Mouse (Mus musculus): ENCODE data around the gene Gm4869.
"Not testable (repeated sequence)": the region's sequence is repeated elsewhere in the genome, so short reads cannot be mapped to it uniquely, and the experiment has no call there.

Gene Gm4869

DNA sequence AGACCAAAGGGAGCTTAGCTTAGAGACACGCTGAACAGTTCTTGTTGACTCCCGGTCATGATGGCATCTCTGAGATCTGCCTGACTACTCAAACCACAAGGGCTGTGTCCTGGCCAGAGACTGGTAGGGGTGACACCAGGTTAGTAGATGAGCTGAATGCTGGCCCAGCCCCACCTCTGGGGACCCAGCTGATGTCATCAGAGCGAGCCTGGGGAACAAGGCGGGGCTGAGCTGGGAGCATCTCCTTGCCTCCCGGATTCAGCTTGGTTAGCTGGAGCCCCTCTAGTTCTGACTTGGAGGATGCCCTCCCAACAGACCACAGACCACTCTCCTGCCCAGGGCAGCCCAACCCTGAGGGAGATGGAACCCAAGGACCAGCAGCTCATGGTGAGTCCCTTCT is at the start of gene Gm4869:
TSS of gene Gm4869 (plus strand) at position 301 of the 400 bp plus-strand sequence.
- DNase-seq, result no peak

DNA sequence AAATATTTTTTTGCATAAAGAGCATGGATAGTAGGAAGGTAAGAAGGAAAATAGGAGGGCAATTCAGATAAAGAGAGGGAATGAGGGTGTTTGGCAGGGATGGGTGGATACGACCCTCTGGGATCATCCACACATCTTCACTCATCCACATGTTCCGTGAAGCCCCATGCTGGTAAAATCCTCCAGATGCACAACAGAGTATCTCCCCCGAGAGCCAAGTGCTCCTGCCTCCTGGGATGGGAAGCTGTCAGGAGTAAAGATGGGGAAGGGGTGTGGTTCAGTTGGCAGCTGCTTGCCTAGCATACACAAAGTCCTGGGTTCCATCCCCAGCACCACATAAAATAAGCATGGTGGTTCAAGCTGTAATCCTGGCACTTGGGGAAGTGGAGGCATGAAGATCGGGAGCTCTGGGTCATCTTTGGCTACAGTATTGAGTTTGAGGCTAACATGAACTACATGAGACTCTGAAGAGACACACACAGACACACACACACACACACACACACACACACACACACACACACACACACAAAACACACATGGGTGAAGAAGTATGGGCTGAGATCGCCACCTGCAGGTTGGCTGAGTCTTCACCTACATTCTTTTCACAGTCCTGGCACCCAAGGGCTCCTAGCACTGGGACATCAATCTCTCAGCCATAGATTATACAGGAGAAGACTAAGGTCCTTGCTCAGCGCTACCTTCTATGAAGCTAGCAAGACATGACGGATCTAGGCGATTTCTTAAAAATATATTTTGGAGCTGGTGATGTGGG is 49.1 kb upstream of the Gm4869 start:
- DNase-seq, result peak; percentile 67

DNA sequence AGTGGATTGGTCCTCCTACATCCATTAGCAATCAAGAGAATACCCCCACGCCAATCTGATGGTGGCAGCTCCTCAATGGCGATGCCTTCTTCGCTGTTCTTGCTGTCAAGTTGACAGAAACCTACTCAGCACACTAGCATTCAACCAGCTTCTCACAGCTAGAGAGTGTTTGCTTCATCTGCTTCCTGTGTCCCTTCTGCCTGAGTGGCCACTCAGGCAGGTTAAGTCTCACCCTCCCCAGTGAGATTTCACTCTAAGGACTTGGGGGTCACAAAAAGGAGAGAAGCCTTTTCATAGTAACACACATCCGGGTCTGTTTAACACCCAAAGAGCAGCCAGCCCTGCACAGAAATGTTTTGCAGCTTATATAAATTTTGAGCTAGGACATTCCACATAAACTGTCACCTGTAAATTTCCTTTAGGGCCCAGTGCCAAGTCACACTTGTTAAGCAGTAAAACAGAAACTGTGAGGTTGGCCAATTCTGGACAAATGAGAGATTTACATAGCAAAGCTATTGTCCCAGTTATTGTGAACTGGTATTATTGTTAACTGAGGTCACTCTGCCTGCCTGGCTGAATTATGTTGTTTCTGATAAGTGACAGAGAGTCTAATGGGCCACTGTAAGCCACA is 42.7 kb upstream of the Gm4869 start:
- DNase-seq, result no peak

DNA sequence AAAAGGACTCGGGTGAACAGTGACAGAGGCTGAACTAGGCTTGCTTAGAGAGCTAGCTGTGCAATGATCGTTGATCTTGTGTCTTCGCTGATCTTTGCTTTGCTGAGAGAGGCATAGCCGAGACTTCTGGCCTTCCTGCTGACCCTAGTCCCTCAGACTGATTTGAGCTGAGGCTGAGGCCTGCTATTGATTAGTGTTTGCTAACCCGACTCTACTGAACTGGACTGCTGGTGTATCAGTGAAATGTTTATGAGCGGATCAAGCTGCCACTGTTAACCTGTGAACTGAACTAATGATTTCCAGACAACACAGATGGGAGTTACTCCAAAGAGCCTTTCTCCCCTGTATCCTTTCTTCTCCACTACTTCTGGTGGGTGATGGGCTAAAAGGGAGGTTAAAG is 40.3 kb upstream of the Gm4869 start:
- DNase-seq, result no peak

DNA sequence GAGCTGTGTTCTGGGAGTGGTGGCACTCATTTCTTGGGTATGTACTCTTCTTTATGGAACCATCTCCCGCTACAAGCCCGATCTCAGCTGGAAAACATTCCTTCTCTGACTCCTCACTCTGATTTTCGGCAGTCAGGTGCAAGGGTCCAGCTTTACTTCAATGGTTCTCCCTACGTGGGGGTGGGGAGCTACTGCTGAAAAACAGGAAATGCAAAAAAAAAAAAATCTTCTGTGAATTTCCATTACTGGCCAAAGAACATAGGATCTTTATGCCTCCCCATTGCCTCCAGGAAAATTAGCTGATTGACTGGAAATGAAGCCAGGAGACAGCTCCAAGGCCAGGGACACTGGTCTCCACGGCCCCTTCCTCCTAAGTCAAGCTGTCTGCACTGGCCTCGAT is 38.8 kb upstream of the Gm4869 start:
- DNase-seq, result no peak

DNA sequence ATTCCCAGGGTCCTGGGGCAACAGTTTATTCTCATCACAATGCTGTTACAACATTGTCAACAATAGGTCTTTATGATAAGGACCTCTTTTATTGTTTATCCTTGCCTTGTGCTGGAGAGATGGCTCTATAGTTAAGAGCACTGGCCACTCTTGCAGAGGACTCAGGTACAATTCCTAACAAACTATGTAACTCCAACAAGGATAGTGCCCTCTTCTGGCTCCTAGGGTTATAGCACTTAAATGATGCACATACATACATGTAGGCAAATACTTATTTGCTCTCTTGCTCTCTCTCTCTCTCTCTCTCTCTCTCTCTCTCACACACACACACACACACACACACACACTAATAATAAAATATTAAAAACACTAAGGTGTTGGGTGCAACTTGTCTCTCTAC is 36.6 kb upstream of the Gm4869 start:
- DNase-seq, result no peak

DNA sequence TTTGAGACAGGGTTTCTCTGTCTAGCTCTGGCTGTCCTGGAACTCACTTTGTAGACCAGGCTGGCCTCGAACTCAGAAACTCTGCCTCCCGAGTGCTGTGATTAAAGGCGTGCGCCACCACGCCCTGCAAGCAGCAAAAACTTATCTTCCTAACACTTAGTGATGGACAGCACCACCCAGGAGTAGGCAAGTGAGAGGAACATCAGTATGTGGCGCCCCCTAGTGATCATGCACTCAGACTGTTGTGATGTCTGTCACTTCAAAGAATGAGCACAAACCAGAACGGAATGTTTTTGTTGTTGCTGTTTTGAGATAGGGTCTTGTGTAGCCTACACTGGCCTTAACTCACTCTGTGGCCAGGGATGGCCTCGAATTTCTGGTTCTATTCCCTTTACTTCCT is 34.1 kb upstream of the Gm4869 start:
- DNase-seq, result peak; percentile 89

DNA sequence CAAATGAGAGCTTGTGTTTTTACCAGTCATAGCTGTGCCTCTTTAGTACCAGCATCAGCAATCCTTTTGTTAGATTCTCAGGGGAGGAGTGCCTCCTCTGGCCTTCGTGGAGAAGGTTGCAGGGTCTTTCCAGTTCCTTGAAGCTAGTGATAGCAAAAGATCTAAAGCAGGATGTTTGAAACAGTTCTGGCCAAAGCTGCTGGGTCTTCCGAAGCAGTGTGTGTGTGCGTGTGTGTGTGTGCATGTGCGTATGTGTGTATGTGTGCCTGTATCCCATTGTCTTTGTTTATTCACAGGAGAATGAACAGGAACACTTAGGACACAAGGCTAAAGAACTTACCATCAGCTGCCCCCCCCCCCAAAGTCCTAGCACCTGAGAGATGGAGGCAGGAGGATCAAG is 30.8 kb upstream of the Gm4869 start:
- no peak for DNase-seq

DNA sequence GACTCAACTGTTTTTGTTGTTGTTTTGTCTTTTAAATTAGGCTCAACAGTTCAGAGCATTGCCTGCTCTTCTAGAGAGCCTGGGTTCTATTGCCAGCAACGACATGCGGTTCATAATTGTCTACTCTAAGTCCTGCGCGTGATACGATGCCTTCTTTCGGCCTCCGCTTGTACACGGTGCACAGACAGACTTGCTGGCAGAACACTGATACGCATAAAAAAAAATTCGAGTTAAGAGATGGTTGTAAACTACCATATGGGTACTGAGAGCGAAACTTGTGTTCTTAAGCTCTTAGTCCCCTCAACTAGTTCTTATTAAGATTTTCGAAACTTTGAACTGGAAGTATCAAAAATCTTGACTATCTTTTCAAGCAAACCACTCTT is 27.3 kb upstream of the Gm4869 start:
- DNase-seq, result peak; percentile 23

DNA sequence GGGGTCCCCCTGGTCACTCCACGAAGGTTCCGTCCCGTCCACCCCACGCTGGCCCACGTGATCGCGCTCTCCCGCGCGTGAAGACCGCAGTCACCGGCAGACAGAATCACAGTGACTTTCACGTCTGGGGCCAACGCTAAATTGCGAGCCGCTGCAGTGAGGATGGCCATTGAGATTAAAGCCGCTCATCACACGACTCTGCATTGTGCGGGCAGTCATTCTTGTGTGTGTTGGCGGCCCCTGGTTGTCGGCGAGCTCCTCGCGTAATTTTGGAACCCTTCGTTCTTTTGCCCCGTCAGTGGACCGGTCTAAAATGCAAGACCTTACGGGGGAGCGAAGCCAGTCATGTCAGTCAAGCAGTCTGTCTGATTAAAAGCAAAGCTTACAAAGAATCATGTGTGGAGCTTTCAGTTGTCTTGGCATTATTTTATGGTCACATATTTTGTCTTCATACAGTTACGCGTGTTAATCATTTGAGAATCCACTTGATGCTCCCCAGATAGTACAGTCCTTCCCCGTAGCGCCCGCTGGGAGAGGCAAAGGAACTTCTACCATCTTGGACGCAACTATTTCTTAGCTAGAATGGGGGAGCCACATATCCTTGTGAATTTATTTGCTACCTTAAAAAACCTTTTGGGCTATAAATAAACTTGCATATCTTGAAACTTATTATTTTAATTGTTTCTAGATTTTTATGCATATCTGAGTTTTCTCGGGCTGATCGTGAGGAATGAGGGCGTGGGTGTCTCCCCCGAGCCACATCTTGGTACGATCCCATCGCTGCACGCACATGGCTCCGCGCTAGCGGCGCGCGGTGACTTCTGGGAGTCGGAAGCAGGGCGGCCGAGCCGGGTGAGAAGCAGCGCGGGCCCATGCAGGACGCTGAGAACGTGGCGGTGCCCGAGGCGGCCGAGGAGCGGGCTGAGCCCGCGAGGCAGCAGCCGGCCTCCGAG is 26.7 kb upstream of the Gm4869 start, which contains the start of gene Eif3b:
TSS of gene Eif3b (plus strand) at position 840 of the 953 bp plus-strand sequence.
- DNase-seq, result peak; percentile 91

DNA sequence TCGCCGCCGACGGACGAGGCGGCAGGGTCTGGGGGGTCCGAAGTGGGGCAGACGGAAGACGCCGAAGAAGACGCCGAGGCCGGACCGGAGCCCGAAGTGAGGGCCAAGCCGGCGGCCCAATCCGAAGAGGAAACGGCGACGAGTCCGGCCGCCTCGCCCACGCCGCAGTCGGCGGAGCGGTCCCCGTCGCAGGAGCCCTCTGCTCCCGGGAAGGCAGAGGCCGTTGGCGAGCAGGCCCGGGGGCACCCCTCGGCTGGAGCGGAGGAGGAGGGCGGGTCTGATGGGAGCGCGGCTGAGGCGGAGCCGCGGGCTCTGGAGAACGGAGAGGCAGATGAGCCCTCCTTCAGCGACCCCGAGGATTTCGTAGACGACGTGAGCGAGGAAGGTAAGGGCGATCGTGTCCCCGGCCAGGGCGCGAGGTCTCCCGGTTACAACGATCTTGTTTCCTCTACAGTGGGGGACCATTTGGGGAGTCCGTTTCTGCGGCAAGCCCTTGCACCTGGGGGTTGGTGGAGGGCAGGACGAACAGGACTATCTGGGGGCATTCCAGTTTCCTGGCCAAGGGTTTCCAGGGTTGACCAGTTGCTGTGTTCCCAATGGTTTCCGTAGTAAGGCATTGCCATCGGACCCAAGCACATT is 25.9 kb upstream of the Gm4869 start:
- DNase-seq, result peak; percentile 66

DNA sequence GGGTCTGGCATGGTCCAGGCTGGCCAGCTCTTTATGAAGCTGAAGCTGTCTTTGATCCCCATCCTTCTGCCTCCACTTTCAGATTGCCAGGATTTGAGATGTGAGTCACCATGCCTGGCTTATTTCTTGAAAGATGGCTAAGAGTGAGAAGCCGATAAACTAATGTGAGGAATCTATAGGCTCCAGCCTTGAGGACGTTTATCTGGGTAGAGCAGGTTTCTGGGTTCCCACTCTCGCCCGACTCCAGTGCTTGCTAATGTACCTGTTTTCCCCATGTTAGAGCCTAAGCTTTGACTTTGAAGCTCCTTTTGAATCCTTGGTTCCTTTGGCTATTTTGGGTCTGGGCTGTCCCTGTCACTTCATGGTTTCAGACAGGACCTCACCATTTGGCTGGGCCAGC is 24.8 kb upstream of the Gm4869 start:
- DNase-seq, result no peak

DNA sequence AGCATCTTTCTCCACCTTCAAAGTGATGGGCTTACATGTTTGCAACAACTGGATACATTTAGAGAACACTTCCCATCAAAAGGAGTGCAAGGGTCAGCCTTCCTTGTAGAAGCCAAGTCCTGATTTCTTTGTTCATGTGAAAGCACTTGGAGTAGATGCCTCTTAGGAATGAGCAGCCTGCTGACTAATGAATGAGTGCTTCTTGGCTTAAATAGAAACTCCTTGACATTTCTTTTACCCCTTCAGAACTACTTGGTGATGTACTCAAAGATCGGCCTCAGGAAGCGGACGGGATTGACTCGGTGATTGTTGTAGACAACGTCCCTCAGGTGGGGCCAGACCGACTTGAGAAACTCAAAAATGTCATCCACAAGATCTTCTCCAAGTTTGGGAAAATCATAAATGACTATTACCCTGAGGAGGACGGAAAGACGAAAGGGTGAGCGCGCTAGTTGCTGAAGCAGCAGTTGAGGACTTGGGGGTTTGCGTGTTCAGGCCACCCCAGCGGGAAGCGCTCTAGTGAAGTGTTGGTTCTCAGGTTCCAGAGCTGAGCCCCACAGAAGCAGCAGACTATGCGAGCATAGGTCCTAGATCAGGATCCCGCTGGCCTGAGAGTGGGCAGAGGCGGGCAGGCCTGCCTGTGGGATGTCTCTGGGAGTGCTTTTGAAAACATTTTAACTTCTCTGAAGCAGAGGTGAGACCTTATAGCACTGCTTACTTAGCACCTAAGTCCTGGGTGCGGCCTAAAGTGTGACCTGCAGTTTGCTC is 20.2 kb upstream of the Gm4869 start:
- no peak for DNase-seq

DNA sequence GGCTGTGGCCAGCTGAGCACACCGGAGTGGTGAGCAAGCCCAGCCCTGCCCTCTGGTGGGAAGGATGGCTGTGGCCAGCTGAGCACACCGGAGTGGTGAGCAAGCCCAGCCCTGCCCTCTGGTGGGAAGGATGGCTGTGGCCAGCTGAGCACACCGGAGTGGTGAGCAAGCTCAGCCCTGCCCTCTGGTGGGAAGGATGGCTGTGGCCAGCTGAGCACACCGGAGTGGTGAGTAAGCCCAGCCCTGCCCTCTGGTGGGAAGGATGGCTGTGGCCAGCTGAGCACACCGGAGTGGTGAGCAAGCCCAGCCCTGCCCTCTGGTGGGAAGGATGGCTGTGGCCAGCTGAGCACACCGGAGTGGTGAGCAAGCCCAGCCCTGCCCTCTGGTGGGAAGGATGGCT is 6.3 kb upstream of the Gm4869 start:
- DNase-seq, result not testable (repeated sequence)

DNA sequence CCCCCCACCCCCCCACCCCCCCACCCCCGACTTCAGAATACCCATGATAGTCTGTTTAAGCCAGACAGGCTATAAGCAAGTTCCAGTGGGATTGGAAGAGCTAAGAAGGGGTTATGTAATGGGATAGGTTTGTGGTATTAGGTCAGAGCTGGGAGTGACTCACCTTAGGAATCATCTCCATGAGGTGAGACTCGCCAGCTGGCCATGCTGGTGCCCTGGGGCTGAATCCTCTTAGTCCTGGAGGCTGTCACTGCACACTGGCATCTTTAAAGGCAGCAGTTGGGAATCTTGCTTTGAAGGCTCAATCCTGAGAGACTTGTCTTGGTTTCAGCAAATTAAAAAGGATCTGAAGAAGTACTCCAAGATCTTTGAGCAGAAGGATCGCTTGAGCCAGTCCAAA is 4.0 kb upstream of the Gm4869 start:
- no peak for DNase-seq

DNA sequence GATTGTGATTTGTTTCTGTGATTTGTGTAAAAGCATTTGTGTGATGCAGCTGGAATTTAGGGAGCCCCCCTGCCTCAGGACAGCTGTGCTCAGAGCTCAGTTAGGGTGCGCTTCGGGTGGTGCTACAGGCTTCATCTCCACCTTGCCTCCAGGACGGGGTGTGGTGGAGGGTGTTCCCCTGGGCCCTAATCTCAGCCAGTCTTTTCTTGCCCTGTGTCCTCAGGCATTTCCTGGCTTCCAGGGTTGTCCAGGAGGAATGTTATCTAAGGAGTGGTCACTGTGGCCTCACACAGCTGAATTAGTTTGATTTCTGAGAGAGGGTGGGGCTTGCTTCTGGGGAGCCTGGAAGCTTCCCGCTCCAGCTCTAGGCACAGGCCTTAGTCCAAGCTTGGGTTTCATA is 1.4 kb upstream of the Gm4869 start:
- no peak for DNase-seq

DNA sequence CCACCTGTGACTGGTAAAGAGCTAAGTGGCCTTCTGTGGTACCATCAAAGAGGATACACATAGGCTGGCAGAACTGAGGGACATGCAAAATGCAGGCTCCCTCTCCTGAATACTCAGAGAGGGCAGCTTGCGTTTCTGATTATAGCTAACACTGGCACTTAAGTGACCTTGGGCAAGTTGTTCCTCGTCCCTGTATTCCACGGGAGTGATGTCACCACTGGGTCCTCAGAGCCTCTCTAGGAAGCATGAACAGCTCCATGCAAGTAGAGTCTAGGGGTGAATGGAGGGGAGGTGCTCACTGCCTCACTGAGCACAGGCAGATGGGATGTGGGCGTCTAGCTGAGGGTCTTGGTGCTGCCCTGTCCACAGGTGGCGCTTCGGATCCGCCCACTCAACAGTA is 609 bp downstream of the Gm4869 start:
- DNase-seq, result no peak

DNA sequence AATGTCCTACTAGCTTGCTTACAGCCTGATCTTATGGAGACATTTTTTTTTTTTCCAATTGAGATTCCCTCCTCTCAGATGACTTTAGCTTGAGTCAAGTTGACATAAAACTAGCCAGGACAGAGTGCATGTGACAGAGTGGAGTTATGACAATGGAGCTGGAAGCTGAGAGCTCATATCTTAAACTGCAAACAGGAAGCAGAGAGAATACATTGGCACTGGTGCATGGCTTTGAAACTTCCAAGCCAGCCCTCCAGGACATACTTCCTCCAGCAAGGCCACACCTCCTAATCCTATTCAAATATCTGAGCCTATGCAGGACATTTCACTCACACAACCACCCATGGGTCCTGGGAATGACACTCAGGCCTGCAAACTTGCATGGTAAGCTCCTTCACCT is 9.0 kb downstream of the Gm4869 start:
- no peak for DNase-seq

DNA sequence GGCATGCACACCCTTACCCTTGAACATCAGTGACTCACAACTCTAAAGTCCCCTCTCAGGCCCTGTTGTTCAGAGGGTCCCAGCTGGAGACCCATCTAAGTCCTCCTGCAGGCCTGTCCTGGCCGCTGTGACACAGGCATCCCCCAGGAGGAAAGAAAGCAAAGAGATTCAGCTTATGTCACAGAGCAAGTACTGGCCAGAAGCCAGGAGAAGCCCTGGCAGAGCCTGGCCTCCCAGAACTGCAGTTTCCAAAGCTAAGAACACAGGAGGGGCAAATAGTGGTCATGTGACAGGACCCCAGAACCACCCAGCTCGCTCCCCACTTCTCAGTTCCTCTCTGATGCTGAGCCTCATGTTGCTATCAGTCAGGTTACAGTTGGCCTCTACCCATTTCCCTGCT is 10.0 kb downstream of the Gm4869 start:
- DNase-seq, result no peak

DNA sequence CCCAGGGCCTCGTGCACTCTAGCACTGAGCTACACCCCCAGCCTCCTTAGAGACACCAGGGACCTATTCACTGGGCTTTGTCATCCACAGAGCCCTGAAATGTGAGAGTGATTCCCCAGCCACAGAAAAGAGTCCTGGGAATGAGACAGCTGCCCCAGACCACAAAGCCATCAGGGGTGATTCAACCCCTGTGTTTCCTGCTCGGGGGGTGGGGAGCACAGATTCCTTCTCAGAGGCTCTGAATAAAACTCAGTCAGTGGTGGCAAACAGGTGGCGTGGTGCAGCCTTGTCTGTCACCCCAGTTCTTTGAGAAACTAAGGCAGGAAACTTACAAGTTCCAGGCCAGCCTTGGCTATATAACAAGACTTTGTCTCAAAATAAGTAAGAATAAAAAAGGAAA is 16.0 kb downstream of the Gm4869 start:
- DNase-seq, result no peak

DNA sequence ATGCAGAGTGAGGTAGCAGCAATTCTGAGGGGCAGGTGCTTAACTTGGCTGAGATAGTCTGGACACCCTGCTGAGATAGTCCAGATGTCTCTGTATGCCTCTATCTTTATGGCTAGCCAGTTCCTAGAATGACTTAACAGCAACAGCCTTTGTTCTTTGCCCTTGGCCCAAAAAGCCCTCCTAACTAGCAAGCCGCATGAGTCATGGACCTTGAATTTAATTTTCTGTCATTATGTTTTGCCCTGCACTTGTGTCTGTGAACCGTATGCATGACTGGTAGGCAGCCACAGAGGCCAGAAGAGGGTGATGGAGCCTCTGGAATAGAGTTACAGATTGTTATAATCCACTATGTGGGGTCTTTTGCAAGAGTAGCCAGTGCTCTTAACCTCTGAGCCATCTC is 17.7 kb downstream of the Gm4869 start:
- not testable (repeated sequence) for DNase-seq

DNA sequence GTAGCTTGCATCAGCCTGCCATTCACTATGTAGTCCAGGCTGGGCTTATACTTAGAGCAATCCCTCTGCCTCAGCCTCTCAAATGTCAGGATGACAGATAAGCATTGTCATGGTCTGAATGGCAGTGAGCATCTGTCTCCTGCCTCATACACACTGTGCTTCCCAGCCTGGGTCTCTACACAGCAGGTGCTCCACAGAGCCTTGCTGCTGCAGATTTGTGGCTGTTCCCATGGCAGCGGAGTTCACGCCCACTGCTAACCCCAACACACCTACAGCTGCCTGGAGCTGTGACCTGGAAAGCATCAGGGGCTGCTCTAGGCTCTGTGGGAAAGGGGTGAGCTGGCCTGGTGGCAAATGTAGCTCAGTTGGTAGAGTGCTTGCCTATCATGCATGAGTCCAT is 19.5 kb downstream of the Gm4869 start:
- peak; percentile 41 for DNase-seq

Data from thymus, postnatal 4 days (tissue).